Mouse (Mus musculus): ENCODE measurements around the gene Ung. TPM values are rescaled to one million over a fixed set of nuclear protein-coding genes. Genes with fewer than 3 reads are reported as not detected.

Gene Ung
- polyA plus RNA-seq (2012): 79.8 and 88.8 TPM in 2 replicates

DNA sequence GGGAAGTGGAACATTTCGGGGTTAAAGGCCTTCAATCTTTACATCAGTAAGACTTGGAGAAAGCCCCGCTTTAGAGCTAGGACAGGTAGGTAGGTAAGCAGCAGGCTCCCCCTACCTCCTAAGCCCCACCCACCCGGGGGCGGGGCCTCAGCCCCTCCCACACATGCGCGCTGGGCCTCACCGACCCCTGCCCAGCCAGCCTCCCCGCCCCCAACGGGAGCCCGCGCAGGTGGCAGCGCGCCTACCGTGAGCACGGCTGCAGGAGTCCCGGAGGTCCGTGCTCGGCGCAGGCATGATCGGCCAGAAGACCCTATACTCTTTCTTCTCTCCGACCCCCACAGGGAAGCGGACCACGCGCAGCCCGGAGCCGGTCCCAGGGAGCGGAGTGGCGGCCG, at the start of gene Ung:
TSS of gene Ung (plus strand) at position 176 of the 395 bp plus-strand sequence.

DNA sequence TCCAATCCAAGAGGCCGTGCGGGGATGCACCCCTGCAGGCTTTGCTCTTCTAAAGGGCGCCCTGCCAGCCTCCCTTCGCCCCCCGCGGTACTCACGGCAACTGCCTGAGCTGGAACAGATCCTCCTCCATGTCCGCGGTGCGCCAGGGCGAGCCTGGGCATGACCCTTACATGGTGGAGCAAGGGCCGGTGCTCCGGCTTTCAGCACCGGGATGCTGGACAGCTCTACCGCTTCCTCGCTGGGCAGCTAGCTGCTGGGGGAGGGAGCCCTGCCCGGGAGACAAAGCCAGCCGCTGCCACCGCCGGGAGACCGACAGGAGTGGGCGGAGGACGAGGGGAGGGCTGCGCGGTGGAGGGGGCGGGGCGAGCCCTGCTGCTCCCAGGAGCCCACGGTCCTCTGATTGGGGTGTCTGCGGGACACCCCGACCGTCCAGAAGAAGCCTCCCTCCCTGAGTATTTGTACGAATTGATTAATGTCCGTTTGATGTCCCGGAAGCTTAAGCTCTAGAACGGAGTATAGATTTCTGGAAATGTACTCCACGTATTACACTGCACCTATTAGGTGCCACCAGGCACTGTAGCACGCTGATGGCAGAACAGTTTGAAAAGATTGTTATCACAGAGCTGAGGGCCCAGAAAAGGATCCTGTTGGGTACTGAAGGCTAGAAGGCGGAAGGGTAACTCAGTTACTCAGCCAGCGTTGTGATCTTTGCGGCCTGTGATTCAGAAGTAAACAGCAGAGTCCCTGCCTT, 39.0 kb upstream of the Ung start, which contains the start of gene Svop:
TSS of gene Svop (minus strand) at position 514 of the 751 bp plus-strand sequence.

DNA sequence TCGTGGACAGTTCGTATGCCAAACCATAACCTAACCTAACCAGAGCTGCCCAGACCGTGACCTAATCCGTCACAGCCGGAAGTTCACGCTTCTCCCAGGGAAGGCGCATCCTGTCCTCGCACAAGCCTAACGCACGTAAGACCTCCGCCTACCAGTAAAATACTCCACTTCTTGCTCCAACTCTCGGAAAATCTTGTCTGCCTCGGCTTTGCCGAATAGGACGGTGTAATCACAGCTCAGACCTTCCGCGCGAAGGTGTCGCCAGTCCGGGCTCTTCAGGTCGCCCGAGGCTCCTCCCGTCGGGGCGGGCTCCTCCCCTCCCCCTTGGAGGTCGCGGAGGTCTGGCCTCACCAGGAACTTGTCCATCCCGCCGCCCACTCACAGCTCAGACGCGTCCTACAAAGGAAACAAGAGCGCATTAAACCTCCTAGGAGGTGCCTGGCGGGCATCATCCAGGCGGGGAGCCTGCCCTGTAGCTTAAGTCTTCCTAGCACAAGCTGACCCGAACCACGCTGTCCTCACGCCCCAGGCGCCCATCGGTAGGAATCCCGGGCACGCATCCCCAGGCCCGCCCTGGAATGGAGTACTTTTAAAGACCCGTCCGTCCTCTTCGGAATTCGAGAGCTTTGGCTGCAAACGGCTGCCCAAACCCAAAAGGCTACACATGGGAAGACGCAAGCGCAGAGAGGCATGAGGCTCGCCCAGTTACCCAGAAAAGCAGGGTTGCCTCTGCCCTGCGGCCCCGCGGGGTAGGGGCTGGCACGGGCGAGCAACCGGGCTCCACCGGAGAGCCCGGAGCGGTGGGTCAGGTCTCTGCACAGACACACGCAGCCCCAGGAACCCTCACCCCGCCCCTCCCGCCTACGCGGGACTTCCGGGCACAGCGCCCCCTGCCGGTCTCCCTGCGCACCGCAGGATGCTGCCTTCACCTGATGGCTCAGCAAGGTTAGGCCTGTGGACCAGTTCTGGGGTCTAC, 2.5 kb upstream of the Ung start, which contains the start of gene Alkbh2:
TSS of gene Alkbh2 (minus strand) at position 845 of the 976 bp plus-strand sequence.

DNA sequence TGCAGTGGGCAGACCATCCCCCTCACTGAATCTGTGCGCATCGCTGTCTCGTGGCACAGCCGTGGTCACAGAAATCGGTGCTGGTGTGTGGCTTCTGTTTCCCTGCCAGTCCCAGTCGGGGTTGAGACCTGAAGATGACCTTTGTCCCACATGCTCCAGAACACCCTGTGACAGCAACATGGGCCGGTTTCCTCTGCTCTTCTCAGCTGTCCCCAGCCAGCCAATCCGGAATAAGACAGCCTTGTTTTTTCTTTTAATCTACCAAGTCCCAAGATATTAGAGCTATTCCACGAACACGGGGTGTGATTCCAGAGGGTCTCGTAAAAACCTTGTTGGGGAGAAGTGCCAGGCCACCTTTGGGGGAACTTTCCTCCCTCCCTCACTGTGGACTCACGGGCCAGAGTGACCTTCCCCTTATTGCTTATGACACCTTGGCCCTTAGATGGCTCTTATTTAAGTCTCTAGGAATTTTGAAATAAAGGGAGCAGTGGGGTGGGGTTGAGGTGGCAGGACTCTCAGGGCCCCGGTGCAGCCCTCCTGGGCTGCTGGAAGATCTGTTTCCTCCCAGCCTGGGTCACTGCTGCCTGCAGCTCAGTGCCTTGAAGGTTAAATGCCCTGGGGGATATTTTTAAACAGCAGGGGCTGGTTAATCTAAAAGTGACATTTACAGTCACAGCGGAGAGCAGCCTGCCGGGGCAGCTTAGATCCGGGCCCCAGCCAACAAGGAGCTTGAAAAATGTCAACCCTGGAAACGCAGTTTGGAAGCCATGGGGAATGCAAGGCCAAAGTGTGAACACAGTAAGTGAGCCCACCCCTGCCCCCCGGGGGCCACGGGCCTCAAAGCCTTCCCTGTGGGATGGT, 16.1 kb downstream of the Ung start, which contains the start of gene Acacb:
TSS of gene Acacb (plus strand) at position 508 of the 861 bp plus-strand sequence.

Other genes with a start within 250 kb of the Ung start
- 39.9 and 42.0 TPM in 2 replicates for gene Coro1c, start 221.6 kb upstream of the Ung start, polyA plus RNA-seq (2012)
- gene Ssh1, start 136.5 kb upstream of the Ung start, polyA plus RNA-seq (2012): 10.6 and 13.3 TPM in 2 replicates
- gene Dao, start 126.7 kb upstream of the Ung start, polyA plus RNA-seq (2012): not detected in 2 replicates
- 7.3 and 8.9 TPM in 2 replicates for gene Usp30, start 64.9 kb upstream of the Ung start, polyA plus RNA-seq (2012)
- not detected in 2 replicates for gene Svop, start 38.8 kb upstream of the Ung start, polyA plus RNA-seq (2012)
- 26.0 and 27.6 TPM in 2 replicates for gene Alkbh2, start 2.2 kb upstream of the Ung start, polyA plus RNA-seq (2012)
- 1.2 and 1.5 TPM in 2 replicates for gene Acacb, start 16.1 kb downstream of the Ung start, polyA plus RNA-seq (2012)
- gene Foxn4, start 143.4 kb downstream of the Ung start, polyA plus RNA-seq (2012): 0.17 TPM in 2 replicates
- 0.17 and 0.41 TPM in 2 replicates for gene Myo1h, start 158.8 kb downstream of the Ung start, polyA plus RNA-seq (2012)

All from megakaryocyte-erythroid progenitor cell, adult 5 weeks (primary cell).